Mouse (Mus musculus): ENCODE measurements around the gene Srsf2. TPM values are rescaled to one million over a fixed set of nuclear protein-coding genes. Genes with fewer than 3 reads are reported as not detected.

Srsf2 gene
- polyA plus RNA-seq, 1 experiment from 2014 or later, result 403 TPM

- Histone ChIP-seq H3K36me3 (ENCODE audit: control insufficient read depth, insufficient read depth, low read length) (no peaks in the 10 kb centered on the region), H3K4me3 (ENCODE audit: low read depth, low read length) (no peak overlapping the region), H3K27ac (replicated peaks) (no peak overlapping the region), H3K9ac (ENCODE audit: low read length) (no peak overlapping the region), H3K27me3 (ENCODE audit: control insufficient read depth, insufficient read depth, low read length) (no peaks in the 10 kb centered on the region), H3K4me1 (replicated peaks; ENCODE audit: control insufficient read depth, insufficient read depth) (no peaks in the 10 kb centered on the region), H3K9me3 (ENCODE audit: control insufficient read depth, low read length) (no peaks in the 10 kb centered on the region), H3K4me2 (replicated peaks; ENCODE audit: low read depth) (no peak overlapping the region)
- TF ChIP-seq EP300 (optimal IDR thresholded peaks at IDR 0.05), result no peak
- TF ChIP-seq CTCF (IDR thresholded peaks at IDR 0.05; ENCODE audit: low read depth), result no peak
- DNase-seq (ENCODE audit: low spot score), result no peak
- 49% methylated on average over 5 of the region's 5 CpGs for WGBS
- no peak for ATAC-seq (ENCODE audit: low FRiP score, low TSS enrichment)
These were observed 51.8 kb downstream of the Srsf2 start for GRCm38 (mm10) chr11:116801106-116801505.

Other genes starting within 250 kb of the Srsf2 start
- 5.7 and 6.1 TPM in 2 replicates for gene Rhbdf2, start 226.1 kb downstream of the Srsf2 start, polyA plus RNA-seq (2015; fragmentation: Nextera tagmentation; extraction: Ambion mirVana)
- gene Prcd, start 199.6 kb downstream of the Srsf2 start, polyA plus RNA-seq (2015; fragmentation: Nextera tagmentation; extraction: Ambion mirVana), result 2.6 and 2.7 TPM in 2 replicates
- 22.1 and 22.2 TPM in 2 replicates for gene Cygb, start 198.8 kb downstream of the Srsf2 start, polyA plus RNA-seq (2015; fragmentation: Nextera tagmentation; extraction: Ambion mirVana)
- not detected in 2 replicates for gene St6galnac1, start 77.6 kb downstream of the Srsf2 start, polyA plus RNA-seq (2015; fragmentation: Nextera tagmentation; extraction: Ambion mirVana)
- gene Mxra7, start 25.0 kb downstream of the Srsf2 start, polyA plus RNA-seq (2015; fragmentation: Nextera tagmentation; extraction: Ambion mirVana), result 15.9 and 18.4 TPM in 2 replicates
- 40.6 and 44.5 TPM in 2 replicates for gene Mettl23, start 9.8 kb downstream of the Srsf2 start, polyA plus RNA-seq (2015; fragmentation: Nextera tagmentation; extraction: Ambion mirVana)
- 31.8 and 33.2 TPM in 2 replicates for gene Jmjd6, start 9.6 kb downstream of the Srsf2 start, polyA plus RNA-seq (2015; fragmentation: Nextera tagmentation; extraction: Ambion mirVana)
- gene Mfsd11, start 654 bp downstream of the Srsf2 start, polyA plus RNA-seq (2015; fragmentation: Nextera tagmentation; extraction: Ambion mirVana), result 31.5 and 34.6 TPM in 2 replicates
- gene Mgat5b, start 65.8 kb upstream of the Srsf2 start, polyA plus RNA-seq (2015; fragmentation: Nextera tagmentation; extraction: Ambion mirVana), result 0.30 and 0.57 TPM in 2 replicates